Mouse (Mus musculus): Measurements from ENCODE around the gene Anapc5.

The Anapc5 gene

GRCm38 (mm10) chr5:122769101-122769568, 52.0 kb downstream of the Anapc5 start:
- peak; percentile 71 for DNase-seq (ENCODE audit: low spot score)

DNA sequence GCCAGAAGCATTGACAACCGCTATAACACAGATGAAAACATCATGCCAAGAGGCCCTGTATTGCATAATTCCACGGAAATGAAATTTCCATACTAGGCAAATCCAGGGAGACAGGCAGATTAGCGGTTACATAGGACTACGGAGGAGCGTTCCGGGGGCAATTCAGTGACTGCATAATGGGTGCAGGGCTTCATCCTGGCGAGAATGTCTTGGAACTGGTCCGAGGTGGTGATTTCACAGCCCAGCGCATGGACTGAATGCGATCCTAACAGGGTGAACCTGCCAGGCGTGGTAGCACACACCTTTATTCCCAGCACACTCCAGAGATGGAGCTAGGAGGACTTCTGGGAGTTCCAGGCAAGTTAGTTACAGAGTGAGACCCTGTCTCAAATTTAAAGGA, 53.9 kb downstream of the Anapc5 start:
- no peak for DNase-seq (ENCODE audit: low spot score)

- DNase-seq (ENCODE audit: low spot score), result peak; percentile 64
Observed at GRCm38 (mm10) chr5:122764032-122764464, 57.1 kb downstream of the Anapc5 start.

GRCm38 (mm10) chr5:122763271-122764031, 57.7 kb downstream of the Anapc5 start:
- peak; percentile 56 for DNase-seq (ENCODE audit: low spot score)

DNA sequence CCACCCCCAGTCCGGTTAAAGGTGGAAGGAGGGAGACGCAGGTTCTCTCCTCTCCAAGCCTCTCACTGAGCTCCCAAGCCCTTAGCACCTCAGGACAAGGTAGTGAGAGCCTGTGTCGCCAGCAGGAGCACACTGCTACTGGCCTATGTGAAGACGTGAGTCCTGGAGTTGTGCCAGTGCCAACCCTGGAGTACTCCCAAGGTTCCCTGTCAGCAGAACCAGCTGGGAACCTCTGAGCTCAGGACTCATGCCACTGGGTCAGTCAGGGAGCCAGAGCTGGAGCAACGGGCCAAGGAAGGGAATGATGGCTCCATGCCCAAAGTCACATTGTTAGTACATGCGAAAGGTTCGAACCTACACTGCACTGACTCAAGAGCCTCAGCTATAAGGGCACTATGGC, 64.5 kb downstream of the Anapc5 start:
- no peak for DNase-seq (ENCODE audit: low spot score)

GRCm38 (mm10) chr5:122756144-122756543, 65.0 kb downstream of the Anapc5 start:
- DNase-seq (ENCODE audit: low spot score), result no peak

DNA sequence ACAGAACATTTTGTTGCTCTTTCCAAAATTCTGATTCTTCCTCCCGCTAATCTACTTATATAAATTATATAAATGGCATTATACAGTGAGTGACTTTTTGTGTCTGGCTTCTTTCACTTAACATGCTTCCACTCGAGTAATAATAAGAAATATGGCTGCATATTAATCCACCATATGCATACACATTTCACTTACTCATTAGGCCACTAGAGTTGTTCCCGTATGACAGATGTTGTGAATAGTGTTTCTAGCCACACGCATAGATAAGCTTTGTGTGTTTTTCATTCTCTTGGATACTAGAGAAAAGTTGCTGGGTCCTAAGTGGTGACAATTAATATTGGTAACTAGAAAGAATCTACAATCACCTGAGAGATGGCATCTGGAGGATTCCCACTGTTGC, 65.5 kb downstream of the Anapc5 start:
- DNase-seq (ENCODE audit: low spot score), result no peak

GRCm38 (mm10) chr5:122754477-122754876, 66.7 kb downstream of the Anapc5 start:
- DNase-seq (ENCODE audit: low spot score), result no peak

DNA sequence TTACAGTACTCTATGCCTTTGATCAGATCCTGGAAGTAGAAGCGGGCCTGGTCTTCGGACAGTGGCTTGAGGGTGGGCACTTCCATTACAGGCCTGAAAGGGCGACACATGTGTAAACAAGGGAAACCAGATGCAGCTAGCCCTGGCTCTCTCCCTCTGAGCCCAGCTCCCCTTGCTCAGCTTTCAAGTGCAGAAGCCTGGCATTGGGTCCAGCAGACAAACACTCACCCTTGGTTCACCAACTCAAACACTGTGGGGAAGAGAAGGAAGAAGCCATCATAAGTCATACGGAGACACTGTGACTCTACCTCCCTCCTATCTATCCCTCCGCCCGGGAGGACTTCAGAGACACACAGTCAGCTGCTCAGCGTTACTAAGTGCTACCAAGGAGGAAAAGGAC, 73.2 kb downstream of the Anapc5 start:
- no peak for DNase-seq (ENCODE audit: low spot score)

DNA sequence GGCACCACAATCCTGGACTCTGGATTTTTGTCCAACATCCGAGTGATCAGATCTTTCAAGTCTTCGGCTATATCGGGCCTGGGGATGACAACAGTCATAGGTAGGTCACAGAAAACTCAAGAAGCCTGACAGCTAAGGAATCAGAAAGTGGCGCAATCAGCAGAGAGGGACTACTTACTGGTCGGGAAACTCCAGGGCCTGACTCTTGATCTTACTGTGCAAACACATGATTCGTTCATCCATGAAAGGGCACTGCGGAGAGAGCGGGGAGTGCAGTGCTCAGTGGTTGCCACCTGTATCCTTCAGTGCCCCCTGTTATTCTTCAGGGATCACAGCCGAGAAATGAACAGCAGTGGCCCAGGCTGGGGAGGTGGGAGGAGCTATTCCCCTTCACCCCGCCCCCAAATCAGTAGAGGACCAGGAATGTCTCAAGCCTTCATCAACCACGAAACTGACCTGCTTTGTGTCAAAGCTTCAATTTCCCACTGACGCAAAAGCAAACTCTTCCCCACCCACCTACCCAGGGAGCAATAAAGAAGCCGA, 77.2 kb downstream of the Anapc5 start:
- DNase-seq (ENCODE audit: low spot score), result no peak

All from testis, postnatal 14 days (tissue).